Mouse (Mus musculus) heart, embryonic 15.5 days (tissue): ENCODE measurements around the gene Ssx2ip. TPM values are rescaled to one million over a fixed set of nuclear protein-coding genes. Genes with fewer than 3 reads are reported as not detected.

ENCODE experiments used
- ATAC-seq: fragments of 200-750 bp; cut with Nextera tagmentation; replicated peaks from 2 replicates; pipeline ENCODE4 v1.8.0; 2017; ENCODE audit warnings: low read depth, moderate TSS enrichment; ENCODE audit not compliant: insufficient number of reproducible peaks, insufficient read depth, low FRiP score
- H3K27ac ChIP-seq: fragments of 300-500 bp; sonication (generic); 2 replicates; pipeline ENCODE4 v1.5.1; 2015; ENCODE audit warnings: mild to moderate bottlenecking, inconsistent platforms
- H3K27me3 ChIP-seq: fragments of 300-500 bp; sonication (generic); 2 replicates; pipeline ENCODE4 v1.6.1; 2015; ENCODE audit warnings: inconsistent platforms
- H3K36me3 ChIP-seq: fragments of 300-500 bp; sonication (generic); 2 replicates; pipeline ENCODE4 v1.6.1; 2015; ENCODE audit warnings: mild to moderate bottlenecking, inconsistent platforms
- H3K4me1 ChIP-seq: fragments of 300-500 bp; sonication (generic); replicated peaks from 2 replicates; pipeline ENCODE4 v1.6.1; 2015; ENCODE audit warnings: inconsistent platforms
- H3K4me2 ChIP-seq: fragments of 300-500 bp; sonication (generic); 2 replicates; pipeline ENCODE4 v1.6.1; 2015; ENCODE audit warnings: inconsistent platforms, mild to moderate bottlenecking, moderate library complexity
- H3K4me3 ChIP-seq: fragments of 300-500 bp; sonication (generic); 2 replicates; pipeline ENCODE4 v1.5.1; 2015; ENCODE audit warnings: mild to moderate bottlenecking, inconsistent platforms
- H3K9ac ChIP-seq: fragments of 300-500 bp; sonication (generic); 2 replicates; pipeline ENCODE4 v1.6.1; 2015; ENCODE audit warnings: mild to moderate bottlenecking, inconsistent platforms
- H3K9me3 ChIP-seq: fragments of 300-500 bp; sonication (generic); replicated peaks from 2 replicates; pipeline ENCODE4 v1.6.1; 2016; ENCODE audit warnings: inconsistent platforms
- WGBS: fragments of 180-500 bp; shearing (Covaris S2); methylation state at CpG from one replicate; pipeline ENCODE4 v1.1.7; 2015; ENCODE audit warnings: mixed read lengths; 5-methylcytosine and 5-hydroxymethylcytosine counted together
- polyA plus RNA-seq: library from polyadenylated mRNA; unstranded; fragments of >200 nt; fragmentation: Nextera tagmentation; extraction: Ambion mirVana; gene quantifications from 2 replicates; pipeline ENCODE4 v1.2.1, GENCODE M21; 2015

The Ssx2ip gene
- polyA plus RNA-seq, 1 experiment from 2014 or later = 15.5 TPM

- no peaks in the 10 kb centered on the region for H3K27me3 ChIP-seq
- no peak for ATAC-seq
- no peaks in the 10 kb centered on the region for H3K36me3 ChIP-seq
- peaks cover 18% of the 10 kb centered on the region for H3K4me1 ChIP-seq
- H3K4me2 ChIP-seq = peak overlapping the region; percentile 92
- 30% methylated on average over 18 of the region's 18 CpGs for WGBS
- peak overlapping the region; percentile 58; the same call in 1 of the 2 replicates for H3K27ac ChIP-seq
- H3K9me3 ChIP-seq = no peaks in the 10 kb centered on the region
- H3K9ac ChIP-seq = peak overlapping the region; percentile 88
- peak overlapping the region; percentile 88 for H3K4me3 ChIP-seq
These were observed 968 bp downstream of the Ssx2ip start for GRCm38 (mm10) chr3:146405213-146406006.

GRCm38 (mm10) chr3:146406007-146406341 is 1.5 kb downstream of the Ssx2ip start:
- no peaks in the 10 kb centered on the region for H3K27me3 ChIP-seq
- no peak overlapping the region for H3K27ac ChIP-seq
- H3K9ac ChIP-seq = no peak overlapping the region
- ATAC-seq = no peak
- H3K4me1 ChIP-seq = peaks cover 18% of the 10 kb centered on the region
- no peaks in the 10 kb centered on the region for H3K9me3 ChIP-seq
- H3K36me3 ChIP-seq = no peaks in the 10 kb centered on the region
- peak overlapping the region; percentile 92 for H3K4me2 ChIP-seq
- peak overlapping the region; percentile 88; the same call in 1 of the 2 replicates for H3K4me3 ChIP-seq
- 50% methylated on average over 5 of the region's 5 CpGs for WGBS

- H3K27me3 ChIP-seq = no peaks in the 10 kb centered on the region
- ATAC-seq = no peak
- H3K9ac ChIP-seq = no peak overlapping the region
- no peaks in the 10 kb centered on the region for H3K9me3 ChIP-seq
- peaks cover 27% of the 10 kb centered on the region for H3K4me1 ChIP-seq
- no peak overlapping the region for H3K4me2 ChIP-seq
- H3K36me3 ChIP-seq = no peaks in the 10 kb centered on the region
- no peak overlapping the region for H3K4me3 ChIP-seq
- WGBS = 91% methylated on average over 16 of the region's 16 CpGs
- H3K27ac ChIP-seq = no peak overlapping the region
These were observed 2.8 kb downstream of the Ssx2ip start for GRCm38 (mm10) chr3:146407086-146407721.

GRCm38 (mm10) chr3:146410114-146410513 is 5.7 kb downstream of the Ssx2ip start:
- Histone ChIP-seq H3K9me3 (no peaks in the 10 kb centered on the region), H3K27ac (no peak overlapping the region), H3K9ac (no peak overlapping the region), H3K27me3 (no peaks in the 10 kb centered on the region), H3K4me3 (no peak overlapping the region), H3K4me2 (no peak overlapping the region), H3K4me1 (peaks cover 27% of the 10 kb centered on the region), H3K36me3 (no peaks in the 10 kb centered on the region)
- WGBS = 77% methylated on average over 7 of the region's 7 CpGs
- no peak for ATAC-seq

- no peak overlapping the region for H3K4me2 ChIP-seq
- no peak overlapping the region for H3K4me3 ChIP-seq
- H3K9me3 ChIP-seq = no peaks in the 10 kb centered on the region
- peaks cover 17% of the 10 kb centered on the region for H3K4me1 ChIP-seq
- no peaks in the 10 kb centered on the region for H3K27me3 ChIP-seq
- 70% methylated on average over 2 of the region's 2 CpGs for WGBS
- H3K9ac ChIP-seq = no peak overlapping the region
- no peak overlapping the region for H3K27ac ChIP-seq
- no peaks in the 10 kb centered on the region for H3K36me3 ChIP-seq
- ATAC-seq = no peak
These were observed 7.6 kb downstream of the Ssx2ip start for GRCm38 (mm10) chr3:146412008-146412407.

GRCm38 (mm10) chr3:146412480-146412879 is 8.0 kb downstream of the Ssx2ip start:
- Histone ChIP-seq H3K9ac (no peak overlapping the region), H3K4me3 (no peak overlapping the region), H3K4me1 (peaks cover 17% of the 10 kb centered on the region), H3K27me3 (no peaks in the 10 kb centered on the region), H3K36me3 (no peaks in the 10 kb centered on the region), H3K27ac (no peak overlapping the region), H3K9me3 (no peaks in the 10 kb centered on the region), H3K4me2 (no peak overlapping the region)
- 67% methylated on average over 7 of the region's 7 CpGs for WGBS
- no peak for ATAC-seq

GRCm38 (mm10) chr3:146413016-146413415 is 8.6 kb downstream of the Ssx2ip start:
- no peak overlapping the region for H3K9ac ChIP-seq
- H3K36me3 ChIP-seq = no peaks in the 10 kb centered on the region
- no peaks in the 10 kb centered on the region for H3K9me3 ChIP-seq
- H3K27me3 ChIP-seq = no peaks in the 10 kb centered on the region
- H3K4me2 ChIP-seq = no peak overlapping the region
- peaks cover 17% of the 10 kb centered on the region for H3K4me1 ChIP-seq
- H3K27ac ChIP-seq = no peak overlapping the region
- no peak overlapping the region for H3K4me3 ChIP-seq
- no peak for ATAC-seq
- 77% methylated on average over 13 of the region's 13 CpGs for WGBS

GRCm38 (mm10) chr3:146413992-146414391 is 9.6 kb downstream of the Ssx2ip start:
- H3K4me1 ChIP-seq = peaks cover 17% of the 10 kb centered on the region
- 69% methylated on average over 4 of the region's 4 CpGs for WGBS
- no peak overlapping the region for H3K4me3 ChIP-seq
- no peaks in the 10 kb centered on the region; the same call in 1 of the 2 replicates for H3K36me3 ChIP-seq
- ATAC-seq = no peak
- H3K27me3 ChIP-seq = no peaks in the 10 kb centered on the region
- H3K9ac ChIP-seq = no peak overlapping the region
- H3K4me2 ChIP-seq = no peak overlapping the region
- H3K27ac ChIP-seq = no peak overlapping the region
- no peaks in the 10 kb centered on the region for H3K9me3 ChIP-seq

- ATAC-seq = no peak
- Histone ChIP-seq H3K27ac (no peak overlapping the region), H3K9ac (no peak overlapping the region), H3K4me2 (no peak overlapping the region), H3K4me1 (peaks cover 17% of the 10 kb centered on the region), H3K4me3 (no peak overlapping the region), H3K9me3 (no peaks in the 10 kb centered on the region), H3K27me3 (no peaks in the 10 kb centered on the region), H3K36me3 (peaks cover 5% of the 10 kb centered on the region; the same call in 1 of the 2 replicates)
- WGBS = 93% methylated on average over 12 of the region's 12 CpGs
These were observed 10.1 kb downstream of the Ssx2ip start for GRCm38 (mm10) chr3:146414555-146414954.

GRCm38 (mm10) chr3:146417873-146418272 is 13.4 kb downstream of the Ssx2ip start:
- Histone ChIP-seq H3K4me2 (no peak overlapping the region), H3K27me3 (no peaks in the 10 kb centered on the region), H3K36me3 (peaks cover 6% of the 10 kb centered on the region; the same call in 1 of the 2 replicates), H3K27ac (no peak overlapping the region), H3K9me3 (no peaks in the 10 kb centered on the region), H3K4me3 (no peak overlapping the region), H3K9ac (no peak overlapping the region), H3K4me1 (peaks cover 13% of the 10 kb centered on the region; the same call in 1 of the 2 replicates)
- WGBS = 93% methylated on average over 8 of the region's 8 CpGs
- no peak for ATAC-seq

- no peak overlapping the region for H3K4me2 ChIP-seq
- H3K27ac ChIP-seq = peak overlapping the region; percentile 44
- peaks cover 10% of the 10 kb centered on the region; the same call in 1 of the 2 replicates for H3K36me3 ChIP-seq
- no peaks in the 10 kb centered on the region for H3K27me3 ChIP-seq
- no peak overlapping the region for H3K9ac ChIP-seq
- H3K4me1 ChIP-seq = peaks cover 11% of the 10 kb centered on the region; the same call in 1 of the 2 replicates
- no peak overlapping the region for H3K4me3 ChIP-seq
- 64% methylated on average over 7 of the region's 7 CpGs for WGBS
- 0 out of 2 replicates have a peak, but pooled peaks have one; percentile 12 for ATAC-seq
- H3K9me3 ChIP-seq = no peaks in the 10 kb centered on the region
These were observed 14.5 kb downstream of the Ssx2ip start for GRCm38 (mm10) chr3:146418901-146419300.
